Mouse (Mus musculus) urinary bladder, adult 18-20 months (tissue): Measurements from ENCODE around the gene Ncl.
A peak's percentile ranks its signal among the peaks of the same experiment; 100 is the strongest.

Experiments used
- DNase-seq, 2 experiments: peaks; one replicate each; pipeline ENCODE4 v3.0.0; 2022; ENCODE audit warnings: low spot score in 2 of 2, mixed read lengths in 2 of 2

The Ncl gene

DNA sequence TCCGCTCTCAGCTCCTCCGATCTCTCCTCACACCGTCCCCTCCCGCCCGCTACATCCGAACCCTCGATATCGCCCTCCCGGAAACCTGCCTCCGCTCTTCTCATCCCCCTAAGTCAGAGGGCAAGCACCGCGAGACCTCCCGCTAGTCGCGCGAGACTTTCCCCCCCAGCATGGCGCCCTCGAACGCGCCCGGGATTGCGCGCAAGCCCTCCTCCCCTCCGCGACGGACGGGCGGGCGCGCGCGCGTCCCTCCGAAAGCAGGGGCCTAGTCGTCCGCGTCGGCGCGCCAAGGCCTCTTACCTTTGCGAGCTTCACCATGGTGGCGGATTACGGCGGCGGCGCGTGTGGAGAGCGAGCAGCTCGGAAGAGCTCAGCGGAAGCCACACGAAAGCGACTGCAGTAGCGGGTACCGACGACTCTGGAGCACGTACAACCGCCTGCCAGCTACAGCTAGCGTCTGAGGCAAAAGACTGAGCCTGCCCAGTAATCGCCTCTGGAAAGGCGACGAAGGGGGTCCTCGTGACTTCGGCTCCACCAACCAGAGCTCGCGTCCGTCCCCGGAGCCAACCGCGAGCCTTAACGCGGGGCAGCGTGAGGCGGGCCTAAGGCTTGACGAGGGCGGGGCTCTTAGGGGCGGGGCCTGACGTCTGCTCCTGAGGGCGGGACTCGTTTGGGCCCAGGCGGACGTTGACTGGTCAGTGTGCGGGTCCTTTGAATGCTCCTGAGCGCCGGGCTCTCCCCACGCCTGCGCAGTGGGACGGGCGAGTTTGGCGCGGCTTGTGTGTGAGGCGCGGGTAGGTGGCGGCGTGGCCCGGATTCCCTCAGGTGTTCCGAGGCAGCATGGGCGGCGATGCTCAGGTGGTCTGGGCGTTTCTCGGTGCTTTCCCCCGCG, at the start of gene Ncl:
Gene Ncl (minus strand): TSS at position 495 of the 892 bp plus-strand sequence.
- peak; percentile 95 to 98 for DNase-seq

GRCm38 (mm10) chr1:86408515-86408914, 49.3 kb upstream of the Ncl start:
- no peak for DNase-seq

DNA sequence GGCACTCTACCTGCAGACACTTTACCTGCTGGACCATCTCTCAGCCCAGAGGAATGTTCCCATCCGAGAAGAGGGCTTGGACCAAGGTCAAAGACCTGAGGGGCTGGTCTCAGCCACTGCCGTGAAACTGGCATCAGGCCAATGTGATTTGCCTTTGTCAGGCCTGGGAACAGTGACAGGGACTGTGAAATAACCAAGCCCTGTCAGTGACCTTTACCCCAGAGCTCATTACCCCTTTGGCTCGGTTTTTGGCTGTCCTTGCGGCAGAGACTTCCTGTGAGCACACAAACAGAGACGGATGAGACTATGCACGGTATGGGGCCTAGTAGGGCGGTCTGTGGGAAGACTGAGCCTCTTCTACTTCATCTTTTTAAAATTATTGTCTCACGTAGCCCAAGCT, 47.7 kb upstream of the Ncl start:
- DNase-seq, result no peak

DNA sequence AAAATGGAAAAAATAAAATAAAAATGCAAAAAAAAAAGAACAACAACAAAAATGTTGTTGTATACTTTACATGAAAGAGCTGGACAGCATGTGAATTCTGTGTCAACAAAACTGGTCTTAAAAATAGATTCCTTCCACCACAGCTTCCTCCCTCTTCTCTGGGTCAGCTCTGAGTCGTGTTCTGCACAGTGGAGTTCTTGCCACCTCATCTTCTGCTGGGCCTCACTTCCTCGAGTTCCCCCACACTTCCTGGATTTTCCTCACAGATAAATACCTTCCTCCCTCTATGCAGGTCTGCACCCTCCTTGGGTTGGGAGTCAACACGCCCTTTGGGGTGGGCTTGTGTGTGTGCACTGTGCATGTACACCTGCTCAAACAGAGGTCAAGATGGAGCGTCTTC, 47.1 kb upstream of the Ncl start:
- no peak for DNase-seq

GRCm38 (mm10) chr1:86404834-86405233, 45.6 kb upstream of the Ncl start:
- DNase-seq, result no peak

DNA sequence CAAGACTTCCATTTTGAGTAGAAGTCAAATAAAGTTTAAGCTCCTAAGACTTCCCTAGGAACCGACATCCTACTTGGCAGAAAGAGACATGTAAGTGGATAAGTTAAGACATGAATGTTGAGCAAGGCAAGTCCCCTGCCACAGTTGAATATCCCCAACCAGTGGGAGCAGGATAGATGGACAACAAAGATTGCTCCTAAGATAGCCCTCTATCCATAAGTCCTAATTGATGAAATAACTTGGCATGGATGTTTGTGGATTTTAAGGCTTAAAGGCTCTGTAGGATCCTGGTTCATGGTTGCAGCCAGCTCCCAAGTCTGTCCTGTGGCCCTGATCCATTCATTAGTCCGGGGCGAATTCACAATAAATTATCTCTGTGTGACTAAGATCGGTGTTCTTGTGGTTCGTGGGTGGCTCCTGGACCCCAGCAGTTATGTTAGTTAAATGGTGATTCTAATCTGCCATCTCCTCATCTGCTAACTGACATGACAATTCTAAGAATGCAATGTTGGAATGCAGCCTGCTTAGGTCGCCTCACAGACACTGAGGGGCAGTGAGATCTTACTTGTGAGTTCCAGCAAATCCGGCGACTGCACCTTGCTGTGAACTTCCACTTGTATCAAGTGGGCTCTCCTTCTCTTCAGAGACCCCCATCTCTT, 41.0 kb upstream of the Ncl start:
- DNase-seq, result no peak

GRCm38 (mm10) chr1:86399322-86399721, 40.1 kb upstream of the Ncl start:
- DNase-seq, result no peak

DNA sequence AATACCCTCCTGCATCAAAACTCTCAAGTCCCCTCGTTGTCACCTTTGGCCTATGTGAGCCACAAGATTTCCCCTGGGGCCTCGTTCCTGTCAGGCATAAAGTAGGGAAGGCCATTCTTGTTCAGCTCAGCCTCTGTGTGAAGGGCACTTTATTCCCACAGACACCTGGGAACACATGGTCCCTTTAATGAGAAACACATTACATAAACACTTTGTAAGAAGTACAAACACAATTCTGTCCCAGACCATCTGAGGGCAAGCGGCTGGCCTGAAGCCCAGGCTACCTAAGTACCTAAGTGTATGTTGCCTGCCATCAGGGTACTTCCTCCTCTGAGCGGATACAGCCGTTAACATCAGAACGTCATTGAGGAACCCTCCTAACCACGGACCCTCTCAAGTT, 39.0 kb upstream of the Ncl start:
- DNase-seq, result no peak

DNA sequence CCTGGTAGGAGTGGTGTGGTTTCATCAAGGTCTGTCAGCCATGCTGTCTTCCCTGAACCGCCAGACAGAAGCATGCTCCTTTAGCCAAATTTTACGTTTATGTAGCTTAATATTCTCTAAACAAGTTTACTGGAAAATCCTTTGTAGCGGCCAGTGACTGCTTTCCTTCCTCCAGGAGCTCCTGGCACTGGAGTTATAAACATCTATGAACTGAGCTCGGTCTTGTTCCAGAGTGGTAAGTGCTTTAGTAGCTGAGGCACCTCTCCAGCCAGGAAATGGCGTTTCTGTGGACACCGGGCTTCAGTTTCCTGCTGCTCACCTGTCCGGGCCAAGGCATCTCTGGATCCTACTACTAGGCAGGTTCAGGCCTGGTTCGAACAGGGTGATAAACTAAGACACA, 38.4 kb upstream of the Ncl start:
- DNase-seq, result no peak

GRCm38 (mm10) chr1:86395897-86396296, 36.7 kb upstream of the Ncl start:
- no peak for DNase-seq

DNA sequence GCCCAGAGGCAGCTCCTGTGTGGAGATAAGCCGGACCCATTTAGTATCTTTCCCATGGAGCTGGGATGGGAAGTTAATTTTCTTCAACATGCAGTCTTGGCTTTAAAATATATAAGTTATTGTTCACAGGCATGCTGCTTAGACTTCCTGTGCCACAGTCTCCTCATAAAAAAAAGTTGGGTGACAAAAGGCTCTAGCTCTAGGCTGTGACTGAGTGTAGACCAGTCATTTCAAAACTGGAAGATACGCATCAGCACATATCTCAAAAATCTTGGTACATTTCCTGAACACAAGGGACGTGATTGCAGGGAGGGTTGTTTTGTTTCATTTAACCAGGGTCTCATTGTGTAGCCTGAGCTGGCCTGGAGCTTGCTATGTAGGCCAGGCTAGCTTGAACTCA, 35.0 kb upstream of the Ncl start:
- no peak for DNase-seq

DNA sequence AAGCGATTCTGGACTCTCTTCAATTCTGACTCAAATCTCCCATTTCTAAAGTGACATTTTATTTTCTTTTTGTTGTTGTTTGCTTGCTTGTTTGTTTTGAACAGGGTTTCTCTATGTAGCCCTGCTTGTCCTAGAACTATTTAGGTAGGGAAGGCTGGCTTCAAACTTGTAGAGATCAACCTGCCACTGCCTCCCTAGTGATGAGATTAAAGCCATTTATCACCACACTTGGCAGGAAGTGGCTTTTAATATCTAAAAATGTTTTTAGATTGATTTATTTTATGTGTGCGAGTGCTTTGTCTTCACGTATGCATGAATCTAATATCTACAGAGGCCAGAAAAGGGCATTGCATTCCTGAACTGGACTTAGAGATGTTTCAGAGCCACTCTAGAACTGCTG, 34.0 kb upstream of the Ncl start:
- no peak for DNase-seq

- DNase-seq, result no peak
These were observed 32.2 kb upstream of the Ncl start for GRCm38 (mm10) chr1:86391425-86391824.

GRCm38 (mm10) chr1:86389230-86389629, 30.0 kb upstream of the Ncl start:
- peak; percentile 33 to 59 for DNase-seq

DNA sequence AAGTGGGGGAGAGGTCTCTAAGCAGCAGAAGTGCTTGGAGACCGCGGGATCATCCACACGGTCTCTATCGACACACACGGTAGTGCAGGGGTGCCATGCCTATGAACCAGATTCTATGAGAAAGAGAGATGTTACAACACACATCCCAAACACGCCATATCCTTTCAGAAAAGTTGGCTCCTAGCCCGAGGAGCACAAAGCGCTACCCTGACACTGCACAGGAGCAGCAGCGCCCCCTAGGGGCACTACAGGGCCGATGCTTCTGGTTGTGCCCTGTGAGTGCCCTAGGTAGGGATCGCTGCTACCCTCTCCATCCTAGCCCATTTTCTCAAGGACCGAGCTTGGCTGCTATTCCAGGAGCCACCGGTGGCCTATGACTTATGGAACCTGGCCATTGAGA, 21.8 kb upstream of the Ncl start:
- DNase-seq, result no peak

GRCm38 (mm10) chr1:86379161-86379569, 20.0 kb upstream of the Ncl start:
- DNase-seq, result no peak

GRCm38 (mm10) chr1:86378662-86379061, 19.5 kb upstream of the Ncl start:
- DNase-seq, result no peak

- DNase-seq, result no peak
These were observed 17.2 kb upstream of the Ncl start for GRCm38 (mm10) chr1:86376354-86376753.

DNA sequence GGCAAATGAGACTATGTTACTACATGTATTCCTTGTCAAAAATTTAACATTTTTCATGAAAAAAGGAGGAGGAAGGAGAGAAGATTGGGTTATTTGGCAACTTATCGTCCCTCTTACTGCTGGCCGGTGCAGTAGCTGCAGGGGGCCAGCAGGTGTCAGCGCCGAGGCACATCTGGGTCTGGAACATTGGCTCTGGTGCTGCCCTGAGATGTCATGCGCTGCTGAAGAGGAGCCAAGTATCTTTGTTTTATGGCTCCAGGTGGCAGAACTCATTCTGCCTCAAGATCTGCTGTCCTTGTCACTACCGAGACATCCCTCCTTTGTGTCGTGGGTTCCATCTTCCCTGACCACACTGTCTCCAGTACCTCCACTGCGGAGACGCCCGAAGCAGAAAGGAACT, 12.8 kb upstream of the Ncl start:
- peak in 1 of 2 experiments; percentile 17 for DNase-seq

DNA sequence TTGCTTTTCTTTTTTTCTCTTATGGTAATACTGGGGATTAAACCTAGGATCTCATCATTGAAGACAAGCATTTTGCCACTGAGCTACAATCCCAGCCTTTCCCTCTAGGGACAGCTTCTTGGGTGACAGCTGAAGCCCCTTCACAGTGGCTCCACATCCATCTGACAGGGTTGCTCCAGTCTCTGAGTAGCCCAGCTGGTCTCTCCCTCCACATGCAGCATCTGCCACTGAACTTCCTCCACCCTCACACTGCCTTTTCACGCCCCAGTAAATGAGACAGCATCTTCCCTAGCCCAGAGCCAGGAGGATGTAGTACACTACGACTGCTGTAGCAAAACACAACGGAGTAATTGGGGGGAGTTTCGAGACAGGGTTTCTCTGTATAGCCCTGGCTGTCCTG, 8.9 kb upstream of the Ncl start:
- DNase-seq, result no peak

- no peak for DNase-seq
These were observed 4.5 kb upstream of the Ncl start for GRCm38 (mm10) chr1:86363671-86364070.

GRCm38 (mm10) chr1:86361852-86362615, 2.8 kb upstream of the Ncl start:
- no peak for DNase-seq
